Mouse (Mus musculus): Measurements from ENCODE around the gene Pglyrp1.
"Not testable (repeated sequence)": the region's sequence is repeated elsewhere in the genome, so short reads cannot be mapped to it uniquely, and the experiment has no call there.

The Pglyrp1 gene

DNA sequence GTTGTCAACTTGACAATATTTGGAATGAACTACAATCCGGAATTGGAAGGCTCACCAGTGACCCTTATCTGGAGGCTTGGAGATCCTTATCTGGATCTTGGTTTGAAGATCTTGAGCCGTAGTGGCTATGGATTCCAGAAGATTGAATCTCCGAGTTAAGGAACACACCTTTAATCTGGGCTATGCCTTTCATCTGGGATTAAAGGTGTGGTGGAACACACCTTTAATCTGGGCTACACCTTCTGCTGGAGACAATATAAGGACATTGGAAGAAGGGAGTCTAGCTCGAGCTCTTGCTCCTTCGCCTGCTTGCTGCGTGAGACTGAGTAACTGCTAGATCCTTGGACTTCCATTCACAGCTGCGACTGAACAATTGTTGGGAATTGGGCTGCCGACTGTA, at the start of gene Pglyrp1:
Gene Pglyrp1, plus strand, starts transcription at position 301 of the 400 bp plus-strand sequence.
- DNase-seq (ENCODE audit: low spot score in 2 of 2), result not testable (repeated sequence)

DNA sequence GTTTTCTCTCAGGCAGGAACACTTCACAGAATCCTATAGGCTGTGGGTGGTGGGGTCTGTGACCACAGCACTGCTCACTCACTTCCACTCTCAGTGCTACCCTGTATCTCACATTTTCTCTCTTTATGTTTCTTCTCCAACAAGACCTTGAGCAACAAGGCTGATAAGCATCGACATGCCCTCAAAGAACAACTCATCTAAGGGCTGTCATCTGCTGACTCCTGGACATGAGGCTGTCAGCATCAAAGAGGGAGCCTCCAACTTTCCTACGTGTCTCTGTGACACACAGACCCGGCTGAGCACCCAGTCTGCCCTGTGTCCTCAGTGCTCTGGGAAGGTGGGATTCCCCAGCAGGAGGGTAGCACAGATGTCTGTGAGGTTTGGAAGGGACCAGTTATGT, 49.6 kb upstream of the Pglyrp1 start, which contains the start of gene Psg17:
Gene Psg17, minus strand, starts transcription at position 101 of the 400 bp plus-strand sequence.
- no peak for DNase-seq (ENCODE audit: low spot score in 2 of 2)

DNA sequence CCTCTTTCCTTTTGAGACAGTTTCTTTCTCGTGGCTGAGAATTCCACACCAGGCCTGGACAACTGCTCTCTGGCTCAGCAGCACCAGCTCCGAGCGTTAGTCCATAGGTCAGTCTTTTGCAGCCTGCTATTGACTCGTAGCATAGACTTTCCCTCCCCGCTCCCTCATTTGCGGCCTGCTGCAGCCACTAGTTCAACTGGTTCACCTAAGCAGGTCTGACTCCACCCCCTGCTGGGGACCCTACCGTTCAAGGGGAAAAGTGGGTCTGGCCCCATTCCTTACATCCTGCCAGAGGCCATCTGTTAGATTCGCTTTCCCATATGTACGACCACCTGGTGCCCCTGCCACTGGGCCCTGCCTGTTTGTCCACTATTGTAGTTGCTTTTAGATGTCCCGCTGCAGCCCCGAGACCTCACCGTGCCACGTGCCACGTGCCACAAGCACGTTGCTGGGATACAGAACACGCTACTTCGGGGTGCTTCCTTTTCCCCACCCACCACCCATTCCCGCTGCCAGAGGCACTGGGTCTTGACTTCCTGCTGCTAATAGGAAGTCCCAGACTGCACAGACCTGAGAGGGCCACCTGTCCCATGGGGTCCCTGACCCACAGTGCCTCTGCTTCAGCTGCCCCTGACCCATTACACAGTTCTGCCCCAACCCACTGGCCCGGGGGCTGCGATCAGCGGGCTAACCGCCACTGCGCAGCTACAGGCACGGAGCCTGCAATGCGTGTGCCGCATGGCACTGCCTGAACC, 43.2 kb upstream of the Pglyrp1 start:
- no peak for DNase-seq (ENCODE audit: low spot score in 2 of 2)

DNA sequence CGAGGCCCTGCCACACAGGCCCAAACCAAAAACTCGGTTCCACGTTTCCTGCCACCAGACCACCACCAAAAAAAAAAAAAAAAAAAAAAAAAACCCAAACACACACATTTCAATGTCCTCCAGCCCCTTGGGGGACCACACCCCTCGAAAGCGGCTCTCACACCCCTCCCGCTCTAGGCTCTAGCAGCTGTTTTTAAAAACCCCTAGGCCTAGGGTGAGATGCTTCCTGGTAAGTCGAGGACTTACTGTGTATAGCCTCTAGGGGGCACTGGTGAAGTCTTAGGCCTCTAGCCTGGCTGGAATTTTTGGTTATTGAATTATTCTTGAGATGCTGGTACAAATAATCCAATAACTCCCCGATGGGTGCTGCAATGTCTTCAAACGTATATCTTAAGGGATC, 42.5 kb upstream of the Pglyrp1 start:
- no peak for DNase-seq (ENCODE audit: low spot score in 2 of 2)

DNA sequence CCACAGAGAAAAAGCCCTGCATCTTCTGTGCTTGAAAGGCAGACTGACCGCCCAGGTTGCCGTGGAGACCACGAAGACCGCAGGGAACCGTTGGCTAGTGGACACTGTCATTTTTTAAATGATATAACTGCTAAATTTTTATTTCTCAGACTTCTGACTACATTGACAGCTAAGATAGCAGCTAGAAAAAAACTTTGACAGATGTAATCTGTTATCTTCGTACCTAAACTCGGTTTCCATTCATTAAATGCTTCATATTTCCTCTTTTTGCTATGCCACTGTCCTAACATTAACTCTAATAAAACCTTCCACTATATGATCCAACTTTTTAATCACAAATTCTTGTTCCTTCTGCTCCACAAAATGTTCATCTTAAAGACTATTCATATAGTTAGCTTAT, 41.6 kb upstream of the Pglyrp1 start:
- DNase-seq (ENCODE audit: low spot score in 2 of 2), result no peak

DNA sequence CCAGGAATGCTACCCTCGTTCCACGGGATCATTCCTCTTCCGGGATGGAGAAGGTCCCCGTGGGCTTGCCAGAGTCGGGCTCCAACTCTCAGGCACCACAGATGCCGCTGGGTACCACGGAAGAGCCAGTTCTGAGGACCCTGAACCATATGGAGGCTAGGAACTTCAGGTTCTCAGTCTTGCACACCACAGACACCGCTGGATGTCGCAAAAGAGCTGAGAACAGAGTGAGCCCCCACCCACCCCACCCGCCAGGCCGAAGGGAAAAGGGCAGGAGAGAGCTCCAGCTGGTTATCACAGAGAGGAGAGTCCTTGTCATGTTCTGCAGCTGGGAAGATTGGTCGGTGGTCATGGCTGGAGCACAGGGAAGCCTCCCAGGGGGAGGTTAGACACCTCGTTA, 38.8 kb upstream of the Pglyrp1 start:
- DNase-seq (ENCODE audit: low spot score in 2 of 2), result no peak

DNA sequence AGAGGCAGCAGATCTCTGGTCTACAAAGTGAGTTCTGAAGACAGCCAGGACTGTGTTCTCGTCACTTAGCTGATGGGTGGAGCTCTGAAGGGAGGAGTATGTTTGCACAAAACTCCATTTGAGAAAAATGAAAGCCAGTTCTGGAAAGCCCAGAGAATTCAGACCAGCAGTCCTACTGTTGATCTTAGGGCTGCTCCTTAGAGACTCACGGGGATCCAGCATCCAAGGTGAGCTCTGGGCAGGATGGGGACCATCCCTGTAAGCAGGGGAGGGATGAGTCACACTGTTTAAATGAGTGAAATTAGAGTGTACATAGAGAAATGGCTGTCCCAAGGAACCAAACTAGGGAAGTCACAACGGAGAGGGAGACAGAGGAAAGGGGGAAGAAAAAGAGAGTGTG, 31.3 kb upstream of the Pglyrp1 start, which contains the start of gene Mill2:
Gene Mill2, plus strand, starts transcription at position 102 of the 400 bp plus-strand sequence.
- DNase-seq (ENCODE audit: low spot score in 2 of 2), result no peak

DNA sequence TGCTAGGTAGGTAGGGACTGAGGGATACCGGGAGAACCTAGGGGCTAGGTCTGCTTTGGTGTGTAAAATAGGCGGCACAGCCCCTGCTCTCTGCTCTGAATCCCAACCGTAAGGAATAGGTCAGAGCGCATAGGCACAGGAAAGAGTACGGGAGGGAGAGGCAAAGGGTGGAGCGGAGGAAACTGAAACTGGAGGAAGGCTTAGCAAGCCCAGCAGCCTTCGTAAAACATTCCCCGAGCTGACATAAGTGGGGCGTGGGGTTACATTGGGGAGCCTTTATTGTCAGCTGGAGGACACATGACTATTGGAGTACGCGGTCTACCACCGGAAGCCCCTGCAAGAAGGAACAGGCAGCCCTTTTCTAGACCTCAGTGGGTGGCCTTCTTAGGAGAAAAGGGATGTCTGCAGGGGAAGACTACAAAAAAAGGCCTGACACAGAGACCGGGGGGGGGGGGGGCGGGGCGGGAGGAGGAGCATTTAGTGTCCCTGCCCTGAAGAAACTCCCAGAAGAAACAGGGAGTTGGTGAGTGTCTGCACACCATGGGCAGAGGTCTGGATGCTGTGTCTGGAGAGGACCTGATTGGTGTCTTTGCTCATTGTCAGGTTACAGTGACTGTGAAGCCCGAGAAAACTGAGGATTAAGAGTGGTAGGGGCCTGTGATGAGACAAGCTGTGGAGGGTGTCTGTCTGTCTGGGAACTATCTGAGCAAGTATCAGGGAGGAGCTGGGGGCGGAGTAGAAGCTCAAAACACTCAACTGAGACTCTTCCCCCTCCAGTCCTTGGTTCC, 30.6 kb upstream of the Pglyrp1 start:
- no peak for DNase-seq (ENCODE audit: low spot score in 2 of 2)

DNA sequence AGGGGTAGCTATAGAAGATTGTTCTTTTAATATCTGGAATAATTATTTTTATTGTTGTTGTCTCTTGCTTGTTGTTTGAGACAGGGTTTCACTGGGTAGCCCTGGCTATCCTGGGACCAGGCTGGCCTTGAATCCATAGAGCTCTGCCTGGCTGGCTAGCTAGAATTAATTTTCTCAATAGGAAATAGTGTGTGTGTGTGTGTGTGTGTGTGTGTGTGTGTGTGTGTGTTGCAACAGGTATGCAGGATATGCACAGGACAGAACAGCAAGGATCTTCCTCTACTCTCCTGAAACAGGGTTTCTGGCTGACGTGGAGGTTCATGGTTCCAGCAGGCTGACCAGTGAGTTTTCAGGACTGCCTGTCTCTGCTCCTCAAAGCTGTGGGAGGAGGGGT, 30.0 kb upstream of the Pglyrp1 start:
- no peak for DNase-seq (ENCODE audit: low spot score in 2 of 2)

DNA sequence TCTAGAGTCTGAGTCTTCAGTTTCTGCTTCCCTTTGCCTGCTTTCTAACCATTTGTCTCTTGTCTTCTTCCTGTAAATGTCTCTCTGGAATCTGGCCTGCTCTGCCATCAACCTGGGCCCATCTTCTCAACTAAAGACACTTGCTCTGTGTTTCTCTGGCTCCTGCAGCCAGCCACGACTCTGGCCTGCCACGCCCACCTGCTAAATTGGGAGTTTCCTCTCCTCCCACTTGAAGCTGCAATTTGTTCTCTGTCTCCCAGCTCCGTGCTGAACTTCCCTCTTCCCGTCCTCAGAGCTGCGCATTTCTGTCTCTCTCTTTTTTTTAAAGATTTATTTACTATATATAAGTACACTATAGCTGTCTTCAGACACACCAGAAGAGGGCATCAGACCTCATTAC, 26.3 kb upstream of the Pglyrp1 start:
- DNase-seq (ENCODE audit: low spot score in 2 of 2), result no peak

DNA sequence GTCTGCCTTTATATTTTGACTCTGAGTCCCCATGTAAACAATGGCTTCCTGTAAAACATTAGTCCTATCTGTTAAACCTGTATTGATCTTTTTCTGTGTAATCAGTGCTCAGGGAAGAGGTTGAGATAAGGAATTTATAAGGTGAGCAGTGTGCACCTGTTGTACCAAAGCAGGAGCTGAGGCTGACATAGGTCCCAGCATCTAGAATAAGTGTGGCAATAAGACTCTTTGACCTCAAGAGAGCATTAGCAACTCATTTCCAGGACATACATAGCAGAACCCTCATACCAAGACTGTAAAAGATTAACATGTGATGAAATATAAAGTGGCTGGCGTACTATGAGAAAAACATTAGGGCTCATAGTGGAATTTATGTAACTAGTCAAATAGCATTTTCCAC, 22.7 kb upstream of the Pglyrp1 start:
- DNase-seq (ENCODE audit: low spot score in 2 of 2), result no peak

DNA sequence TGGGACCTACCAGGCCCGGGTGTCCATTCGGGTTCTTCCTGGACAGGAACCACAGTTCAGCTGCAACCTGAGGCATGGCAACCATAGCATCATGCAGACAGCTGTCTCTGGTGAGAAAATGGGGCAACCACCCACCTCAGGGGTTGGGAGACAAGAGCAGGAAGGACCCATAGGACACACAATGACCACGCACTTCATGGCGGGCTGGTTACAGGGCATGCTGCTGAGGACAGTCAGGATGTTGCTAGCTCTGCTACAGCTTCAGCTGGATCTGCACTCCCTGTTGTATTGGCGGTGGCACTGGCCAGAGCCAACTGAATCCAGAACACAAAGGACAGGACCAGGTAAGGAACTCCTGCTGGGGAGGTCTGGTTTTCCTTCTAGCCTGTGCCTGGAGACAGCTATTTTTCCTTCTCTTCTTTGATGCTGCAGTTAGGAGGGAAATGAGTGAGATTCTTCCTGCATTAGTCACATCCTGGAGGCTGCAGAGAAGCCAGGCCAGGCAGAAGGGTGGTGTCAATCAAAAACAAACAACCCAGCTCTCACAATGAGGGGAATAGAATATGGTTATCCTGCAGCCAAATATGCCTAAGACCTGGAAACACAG, 12.7 kb upstream of the Pglyrp1 start:
- no peak for DNase-seq (ENCODE audit: low spot score in 2 of 2)

DNA sequence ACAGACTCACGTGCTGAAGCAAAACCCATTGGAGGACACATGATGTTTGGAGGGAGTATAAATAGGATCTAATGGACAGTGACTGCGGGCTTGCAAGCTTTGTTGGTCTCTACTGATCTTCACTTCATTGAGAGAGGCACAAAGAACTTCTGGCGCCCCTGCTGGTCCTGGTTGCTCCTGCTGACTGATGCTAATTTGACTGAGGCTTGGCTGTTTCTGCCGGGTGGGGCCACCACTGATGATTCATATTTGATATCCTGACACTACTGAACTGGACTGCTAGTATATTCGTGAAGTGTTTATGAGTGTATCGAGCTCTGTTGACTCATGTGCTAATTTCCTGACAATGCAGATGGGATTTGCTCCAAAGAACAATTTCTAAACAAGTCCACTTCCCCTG, 8.3 kb upstream of the Pglyrp1 start:
- DNase-seq (ENCODE audit: low spot score in 2 of 2), result no peak

DNA sequence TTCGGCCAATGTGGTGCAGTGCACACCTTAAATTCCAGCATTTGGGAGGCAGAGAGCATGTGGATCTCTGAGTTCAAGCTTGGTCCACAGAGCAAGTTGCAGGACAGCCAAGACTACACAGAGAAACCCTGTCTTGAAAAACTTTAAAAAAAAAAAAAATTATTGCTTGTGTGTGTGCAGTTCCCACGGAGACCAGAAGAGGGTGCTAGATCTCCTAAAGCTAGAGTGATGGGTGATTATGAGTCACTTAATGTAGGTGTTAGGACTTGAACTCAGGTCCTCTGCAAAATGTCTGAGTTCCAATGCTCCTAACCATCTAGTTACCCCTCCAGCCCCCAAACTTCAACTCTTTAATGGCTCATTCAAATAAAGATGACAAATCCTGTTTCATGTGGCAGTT, 2.6 kb upstream of the Pglyrp1 start:
- DNase-seq (ENCODE audit: low spot score in 2 of 2), result no peak

DNA sequence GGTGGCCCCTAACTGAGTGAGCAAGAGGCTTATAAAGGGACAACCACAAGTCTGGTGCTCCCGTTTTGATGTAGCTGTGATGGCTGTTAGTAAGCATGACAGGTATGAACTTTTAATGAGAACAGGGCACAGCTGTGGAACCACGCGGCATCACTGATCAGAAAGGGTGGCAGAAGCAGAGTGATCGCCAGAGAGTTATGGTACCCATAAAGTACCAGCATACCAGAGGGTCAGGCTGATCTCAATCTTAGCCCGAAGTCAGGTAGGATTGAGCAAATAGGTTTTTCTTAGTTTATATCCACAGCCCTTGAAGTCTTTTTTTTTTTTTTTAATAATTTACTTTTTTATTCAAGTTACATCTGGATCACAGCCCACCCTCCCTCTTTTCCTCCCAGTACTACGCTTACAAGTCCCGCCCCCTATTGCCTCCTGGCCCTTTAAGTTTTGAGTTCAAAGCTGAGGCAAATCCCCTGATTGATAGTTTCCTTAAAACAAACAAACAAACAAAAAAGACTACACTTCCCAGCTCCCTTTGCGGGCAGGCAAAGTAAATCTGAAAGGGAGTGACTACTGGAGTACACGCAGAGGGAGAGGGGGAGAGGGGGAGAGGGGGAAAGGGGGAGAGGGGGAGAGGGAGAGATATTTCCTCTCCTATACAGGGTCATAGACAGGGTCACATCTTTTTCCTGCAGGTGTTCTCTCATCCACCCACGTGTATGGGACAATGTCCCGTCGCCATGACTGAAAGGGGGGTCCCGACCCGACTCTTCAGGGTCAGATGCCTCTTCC, 1.1 kb downstream of the Pglyrp1 start:
- DNase-seq (ENCODE audit: low spot score in 2 of 2), result no peak

DNA sequence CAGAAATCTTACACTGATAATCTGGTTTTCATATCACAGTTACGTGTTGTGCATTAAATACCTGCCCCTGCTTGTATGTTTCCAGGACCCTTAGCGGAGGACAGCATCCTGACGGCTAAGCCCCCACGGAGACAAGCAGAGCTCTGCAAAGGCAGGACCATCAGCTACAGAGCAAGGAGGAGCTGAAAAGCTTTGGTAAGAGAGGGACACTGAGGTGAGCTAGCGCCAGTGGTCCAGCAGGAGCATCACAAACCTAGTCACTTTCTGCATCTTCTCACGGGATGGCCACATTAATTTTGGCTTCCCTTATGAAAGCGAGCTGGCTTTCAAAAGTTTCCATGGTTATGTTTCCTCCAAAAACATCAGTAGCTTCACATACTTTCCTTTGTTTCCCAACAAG, 1.7 kb downstream of the Pglyrp1 start:
- no peak for DNase-seq (ENCODE audit: low spot score in 2 of 2)

DNA sequence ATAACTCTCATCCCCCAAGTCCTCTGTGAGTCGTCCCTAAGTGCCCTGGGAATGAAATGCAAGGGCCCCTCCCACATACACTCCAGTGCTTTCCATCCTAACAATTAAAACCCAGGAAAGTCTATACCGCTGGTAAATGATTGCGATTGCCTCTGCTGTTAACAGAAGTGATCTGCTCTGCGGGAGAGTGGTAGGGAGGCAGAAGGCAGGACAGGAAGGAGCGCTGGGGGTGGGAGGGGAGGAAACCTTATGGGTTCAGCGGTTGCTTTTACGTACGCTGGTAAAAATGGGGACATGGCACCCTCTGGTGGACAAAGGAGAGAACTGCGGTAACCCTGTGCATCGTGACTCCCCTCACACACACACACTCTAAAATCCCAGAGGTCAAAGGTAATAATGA, 2.1 kb downstream of the Pglyrp1 start:
- peak in 1 of 2 experiments; percentile 67 for DNase-seq (ENCODE audit: low spot score in 2 of 2)

DNA sequence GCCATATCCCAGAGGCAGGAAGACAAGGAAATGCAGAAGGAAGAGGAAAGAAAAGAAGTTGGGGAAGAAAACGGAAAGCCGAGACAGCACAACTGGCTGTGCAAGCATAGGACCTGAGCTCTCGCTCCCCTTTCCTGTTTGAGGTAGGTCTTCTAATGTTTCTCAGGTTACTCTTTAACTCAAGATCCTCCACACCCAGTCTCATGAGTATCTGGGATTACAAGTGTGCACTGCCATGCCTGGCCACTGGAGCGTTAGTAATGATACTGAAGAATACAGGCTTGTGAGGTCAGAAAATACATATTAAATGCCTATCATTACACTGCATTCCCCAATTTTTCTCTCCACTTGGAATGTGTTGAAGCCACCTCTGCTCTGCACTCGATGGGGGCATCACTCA, 4.2 kb downstream of the Pglyrp1 start:
- DNase-seq (ENCODE audit: low spot score in 2 of 2), result no peak

DNA sequence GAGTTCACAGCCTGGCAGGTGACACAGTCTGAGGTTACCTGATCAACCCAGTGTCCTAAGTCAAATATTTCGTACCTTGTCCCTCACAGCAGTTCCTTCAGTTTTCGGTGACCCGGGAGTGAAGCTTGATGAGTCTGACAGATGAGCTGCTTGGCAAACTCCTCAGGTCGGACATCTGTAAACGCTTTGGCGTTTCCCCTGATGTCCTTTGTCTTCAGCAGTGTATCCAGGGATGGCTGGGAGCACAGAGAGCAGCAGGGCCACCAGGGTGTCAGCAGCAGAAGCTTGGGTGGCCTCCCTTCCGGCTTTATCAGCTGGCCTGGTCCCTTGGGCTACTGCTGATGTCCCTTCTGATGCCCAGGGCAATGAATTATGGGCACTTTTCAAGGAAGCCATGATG, 7.6 kb downstream of the Pglyrp1 start:
- DNase-seq (ENCODE audit: low spot score in 2 of 2), result no peak

DNA sequence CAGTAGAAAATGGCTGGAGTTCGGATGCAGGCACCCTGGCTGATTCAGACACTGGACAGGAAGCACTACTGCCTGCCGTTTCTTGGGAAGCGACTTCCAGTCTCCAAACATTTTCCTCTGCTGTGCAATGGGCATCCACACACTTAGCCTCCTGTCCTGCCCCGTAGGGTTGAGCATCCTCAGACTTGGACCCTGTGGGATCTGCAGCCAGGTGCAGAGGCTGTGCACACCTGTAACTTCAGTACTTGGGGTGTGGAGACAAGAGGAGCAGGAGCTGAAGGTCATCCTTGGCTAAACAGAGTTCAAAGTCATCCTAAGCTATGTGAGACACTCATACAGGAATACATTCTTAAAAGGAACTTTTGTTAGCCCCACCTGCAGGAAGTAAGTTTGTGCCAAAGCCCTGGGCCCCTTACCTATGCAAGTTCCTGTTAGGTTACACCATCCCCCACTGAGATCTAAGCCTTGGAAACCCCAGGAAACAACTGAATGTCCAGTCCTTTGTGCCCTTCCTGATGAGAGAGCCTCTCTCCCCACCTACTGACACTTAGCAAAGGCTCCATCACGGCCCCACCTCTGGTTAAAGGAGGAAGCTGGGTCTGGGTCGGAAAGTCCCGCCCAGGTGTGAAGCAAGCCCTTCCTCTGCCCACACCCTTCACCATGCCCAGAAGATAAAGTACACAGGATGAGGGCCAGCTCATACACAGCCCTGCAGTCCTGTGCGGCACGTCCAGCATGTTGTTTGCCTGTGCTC, 13.0 kb downstream of the Pglyrp1 start:
- DNase-seq (ENCODE audit: low spot score in 2 of 2), result no peak

DNA sequence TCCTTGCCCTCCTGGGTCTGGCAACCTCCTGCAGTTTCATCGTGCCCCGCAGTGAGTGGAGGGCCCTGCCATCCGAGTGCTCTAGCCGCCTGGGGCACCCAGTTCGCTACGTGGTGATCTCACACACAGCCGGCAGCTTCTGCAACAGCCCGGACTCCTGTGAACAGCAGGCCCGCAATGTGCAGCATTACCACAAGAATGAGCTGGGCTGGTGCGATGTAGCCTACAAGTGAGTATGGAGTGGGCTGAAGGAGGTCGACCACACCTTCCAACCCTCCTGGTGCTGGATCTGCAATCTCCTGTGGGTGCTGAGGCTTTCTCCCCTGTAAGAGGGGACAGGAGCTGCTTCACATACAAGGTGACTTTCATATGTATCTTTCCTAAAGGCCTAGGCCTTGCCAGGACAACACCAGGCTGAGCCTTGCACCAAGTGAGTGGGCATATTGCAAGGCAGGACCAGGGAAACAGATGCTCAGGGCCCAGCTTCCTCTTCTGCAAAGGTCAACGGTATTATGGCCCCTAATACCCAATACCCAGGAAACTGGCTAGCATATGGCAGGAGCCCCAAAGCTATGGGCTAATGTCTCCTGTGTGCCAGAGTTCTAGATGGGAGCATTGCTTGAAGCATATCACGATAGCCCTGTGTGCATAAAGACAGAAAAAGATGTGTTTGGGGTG, 13.8 kb downstream of the Pglyrp1 start:
- peak in 1 of 2 experiments; percentile 49 for DNase-seq (ENCODE audit: low spot score in 2 of 2)
